Mouse (Mus musculus): ENCODE results near the gene Cdc42bpb. TPM values are rescaled to one million over a fixed set of nuclear protein-coding genes. Genes with fewer than 3 reads are reported as not detected.
A peak's percentile ranks its signal among the peaks of the same experiment; 100 is the strongest.

Cdc42bpb gene
- polyA plus RNA-seq, 1 experiment from 2014 or later, result 8.6 TPM

DNA sequence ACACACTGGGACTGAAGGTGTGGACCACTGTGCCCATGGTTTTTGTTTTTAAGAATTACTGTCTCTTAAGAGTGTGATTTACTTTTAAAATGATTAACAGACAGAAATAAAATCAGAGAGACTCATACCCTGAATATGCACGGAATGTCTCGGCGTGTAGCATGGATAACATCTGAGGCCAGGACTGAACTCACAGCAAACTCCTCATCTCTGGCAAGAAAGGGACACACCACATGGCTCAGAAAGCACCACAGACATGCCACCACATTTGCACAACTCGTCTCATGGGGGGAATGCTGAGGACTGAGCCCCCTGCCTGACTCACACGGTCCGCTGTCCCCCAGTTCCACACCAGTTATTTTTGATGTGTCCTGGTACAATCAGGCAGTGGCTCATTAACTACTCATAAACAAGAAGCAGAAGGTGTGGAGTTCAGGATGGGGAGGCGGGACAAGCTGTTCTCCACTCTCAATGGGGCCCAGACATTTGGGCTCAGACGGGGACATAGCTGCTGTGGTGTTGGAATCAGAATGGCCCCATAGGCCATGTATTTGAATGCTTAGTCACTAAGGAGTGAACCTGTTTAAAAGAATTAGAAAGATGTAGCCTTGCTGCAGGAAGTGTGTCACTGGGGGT lies 73.7 kb downstream of the Cdc42bpb start:
- TF ChIP-seq CTCF (IDR thresholded peaks at IDR 0.05; ENCODE audit: low read depth) (no peak), EP300 (IDR thresholded peaks at IDR 0.05; ENCODE audit: low read depth) (no peak)
- no peak overlapping the region for H3K9ac ChIP-seq (replicated peaks)
- WGBS (ENCODE audit: insufficient replicate concordance), result 83% methylated on average over 8 of the region's 8 CpGs
- ATAC-seq (no peak), DNase-seq (no peak)
- H3K9me3 ChIP-seq (ENCODE audit: low read length), result no peaks in the 10 kb centered on the region
- H3K27ac ChIP-seq (ENCODE audit: low read depth), result no peak overlapping the region
- no peak overlapping the region for H3K4me3 ChIP-seq (ENCODE audit: low read depth, low read length)
- H3K4me1 ChIP-seq (ENCODE audit: insufficient read depth), result no peaks in the 10 kb centered on the region
- H3K4me2 ChIP-seq (ENCODE audit: low read depth, low read length), result no peak overlapping the region
- no peaks in the 10 kb centered on the region for H3K27me3 ChIP-seq (ENCODE audit: insufficient read depth, low read length)
- peaks cover 45% of the 10 kb centered on the region for H3K36me3 ChIP-seq (replicated peaks; ENCODE audit: insufficient read depth, low read length)

DNA sequence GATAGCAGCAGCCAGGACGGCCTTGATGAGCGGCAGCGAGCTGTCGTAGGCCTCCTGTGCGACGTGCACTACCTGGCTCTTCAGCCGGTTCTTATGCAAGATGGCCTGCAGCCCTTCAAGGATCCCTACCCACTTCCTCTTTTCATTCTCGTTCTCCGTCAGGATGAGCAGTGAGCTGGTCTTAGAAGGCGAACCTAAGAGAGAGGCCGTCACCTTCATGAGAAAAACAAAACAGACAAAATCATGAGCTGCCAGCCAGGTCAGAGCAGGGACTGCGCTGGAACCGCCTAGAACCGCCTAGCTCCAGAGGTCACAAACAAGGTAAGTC lies 75.5 kb downstream of the Cdc42bpb start:
- no peak overlapping the region for H3K4me2 ChIP-seq (ENCODE audit: low read depth, low read length)
- peaks cover 54% of the 10 kb centered on the region for H3K36me3 ChIP-seq (replicated peaks; ENCODE audit: insufficient read depth, low read length)
- 69% methylated on average over 14 of the region's 14 CpGs for WGBS (ENCODE audit: insufficient replicate concordance)
- H3K9me3 ChIP-seq (ENCODE audit: low read length), result no peaks in the 10 kb centered on the region
- H3K27me3 ChIP-seq (ENCODE audit: insufficient read depth, low read length), result no peaks in the 10 kb centered on the region
- H3K4me3 ChIP-seq (ENCODE audit: low read depth, low read length), result no peak overlapping the region
- TF ChIP-seq EP300 (IDR thresholded peaks at IDR 0.05; ENCODE audit: low read depth) (no peak), CTCF (IDR thresholded peaks at IDR 0.05; ENCODE audit: low read depth) (no peak)
- no peak overlapping the region for H3K27ac ChIP-seq (ENCODE audit: low read depth)
- DNase-seq (no peak), ATAC-seq (no peak)
- no peak overlapping the region for H3K9ac ChIP-seq (replicated peaks)
- H3K4me1 ChIP-seq (ENCODE audit: insufficient read depth), result no peaks in the 10 kb centered on the region

GRCm38 (mm10) chr12:111301322-111302017 lies 76.0 kb downstream of the Cdc42bpb start:
- TF ChIP-seq CTCF (IDR thresholded peaks at IDR 0.05; ENCODE audit: low read depth) (no peak), EP300 (IDR thresholded peaks at IDR 0.05; ENCODE audit: low read depth) (no peak)
- H3K27ac ChIP-seq (ENCODE audit: low read depth), result no peak overlapping the region
- WGBS (ENCODE audit: insufficient replicate concordance), result 82% methylated on average over 27 of the region's 27 CpGs
- H3K9me3 ChIP-seq (ENCODE audit: low read length), result no peaks in the 10 kb centered on the region
- no peaks in the 10 kb centered on the region for H3K27me3 ChIP-seq (ENCODE audit: insufficient read depth, low read length)
- DNase-seq, result no peak
- no peak overlapping the region for H3K4me3 ChIP-seq (ENCODE audit: low read depth, low read length)
- no peaks in the 10 kb centered on the region for H3K4me1 ChIP-seq (ENCODE audit: insufficient read depth)
- no peak for ATAC-seq
- no peak overlapping the region for H3K9ac ChIP-seq (replicated peaks)
- no peak overlapping the region for H3K4me2 ChIP-seq (ENCODE audit: low read depth, low read length)
- peaks cover 55% of the 10 kb centered on the region for H3K36me3 ChIP-seq (replicated peaks; ENCODE audit: insufficient read depth, low read length)

DNA sequence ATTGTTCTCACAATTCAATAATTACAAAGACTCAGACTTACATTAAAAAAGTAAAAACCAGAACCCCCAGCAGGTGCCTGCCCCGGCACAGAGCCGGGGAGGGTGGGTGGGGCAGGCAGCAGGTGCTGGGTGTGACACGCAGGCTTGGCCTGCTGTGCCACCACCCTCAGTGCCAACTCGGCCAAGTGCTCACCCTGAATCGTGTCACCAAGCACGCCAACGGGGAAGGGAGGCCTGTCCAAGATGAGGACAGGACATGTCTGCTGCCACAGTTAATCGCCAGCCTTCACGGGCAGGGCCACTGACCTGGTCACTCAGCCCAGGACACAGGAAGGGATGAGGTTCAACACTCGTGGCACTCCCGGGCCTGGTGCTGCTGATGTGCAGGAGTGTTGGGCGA lies 84.5 kb downstream of the Cdc42bpb start:
- no peak for DNase-seq
- peaks cover 28% of the 10 kb centered on the region for H3K36me3 ChIP-seq (replicated peaks; ENCODE audit: insufficient read depth, low read length)

GRCm38 (mm10) chr12:111284532-111284931 lies 93.0 kb downstream of the Cdc42bpb start:
- Histone ChIP-seq H3K4me3 (ENCODE audit: low read depth, low read length) (no peak overlapping the region), H3K36me3 (replicated peaks; ENCODE audit: insufficient read depth, low read length) (no peaks in the 10 kb centered on the region), H3K27me3 (ENCODE audit: insufficient read depth, low read length) (no peaks in the 10 kb centered on the region), H3K4me2 (ENCODE audit: low read depth, low read length) (0 out of 2 replicates have a peak overlapping the region, but pooled peaks have one; percentile 18), H3K4me1 (ENCODE audit: insufficient read depth) (peaks cover 2% of the 10 kb centered on the region; the same call in 1 of the 2 replicates), H3K9ac (replicated peaks) (no peak overlapping the region), H3K27ac (ENCODE audit: low read depth) (no peak overlapping the region), H3K9me3 (ENCODE audit: low read length) (no peaks in the 10 kb centered on the region)
- TF ChIP-seq EP300 (IDR thresholded peaks at IDR 0.05; ENCODE audit: low read depth) (no peak), CTCF (IDR thresholded peaks at IDR 0.05; ENCODE audit: low read depth) (no peak)
- 29% methylated on average over 10 of the region's 10 CpGs for WGBS (ENCODE audit: insufficient replicate concordance)
- ATAC-seq (no peak), DNase-seq (no peak)

More for the DNA sequence above, 84.5 kb downstream of the Cdc42bpb start:
- TF ChIP-seq CTCF (IDR thresholded peaks at IDR 0.05; ENCODE audit: low read depth) (no peak), EP300 (IDR thresholded peaks at IDR 0.05; ENCODE audit: low read depth) (no peak)
- H3K4me3 ChIP-seq (ENCODE audit: low read depth, low read length), result no peak overlapping the region
- no peak overlapping the region for H3K27ac ChIP-seq (ENCODE audit: low read depth)
- H3K9ac ChIP-seq (replicated peaks), result no peak overlapping the region
- WGBS (ENCODE audit: insufficient replicate concordance), result 86% methylated on average over 12 of the region's 12 CpGs
- H3K4me1 ChIP-seq (ENCODE audit: insufficient read depth), result no peaks in the 10 kb centered on the region
- H3K9me3 ChIP-seq (ENCODE audit: low read length), result no peaks in the 10 kb centered on the region
- no peaks in the 10 kb centered on the region for H3K27me3 ChIP-seq (ENCODE audit: insufficient read depth, low read length)
- no peak for ATAC-seq
- no peak overlapping the region for H3K4me2 ChIP-seq (ENCODE audit: low read depth, low read length)

GRCm38 (mm10) chr12:111283573-111283972 lies 93.9 kb downstream of the Cdc42bpb start:
- Histone ChIP-seq H3K4me3 (ENCODE audit: low read depth, low read length) (no peak overlapping the region), H3K9ac (replicated peaks) (no peak overlapping the region), H3K27ac (ENCODE audit: low read depth) (no peak overlapping the region), H3K36me3 (replicated peaks; ENCODE audit: insufficient read depth, low read length) (no peaks in the 10 kb centered on the region), H3K4me2 (ENCODE audit: low read depth, low read length) (no peak overlapping the region), H3K4me1 (ENCODE audit: insufficient read depth) (peaks cover 2% of the 10 kb centered on the region; the same call in 1 of the 2 replicates), H3K9me3 (ENCODE audit: low read length) (peaks cover 5% of the 10 kb centered on the region), H3K27me3 (ENCODE audit: insufficient read depth, low read length) (0 out of 2 replicates have a peak, but pooled peaks cover 4% of the 10 kb centered on the region)
- TF ChIP-seq CTCF (IDR thresholded peaks at IDR 0.05; ENCODE audit: low read depth) (no peak), EP300 (IDR thresholded peaks at IDR 0.05; ENCODE audit: low read depth) (no peak)
- ATAC-seq, result no peak
- 87% methylated on average over 4 of the region's 4 CpGs for WGBS (ENCODE audit: insufficient replicate concordance)
- DNase-seq, result no peak

All from liver, postnatal 0 days (tissue).